Mouse (Mus musculus) cerebellum, postnatal 4 days (tissue): ENCODE results near the gene 4933407L21Rik.
A peak's percentile ranks its signal among the peaks of the same experiment; 100 is the strongest.
"Not testable (repeated sequence)": the region's sequence is repeated elsewhere in the genome, so short reads cannot be mapped to it uniquely, and the experiment has no call there.

ENCODE experiments used
- DNase-seq, 2 experiments: peaks; one replicate each; pipeline ENCODE4 v3.0.0; 2022; ENCODE audit warnings: low spot score in 2 of 2, mixed read lengths in 1 of 2

4933407L21Rik gene

DNA sequence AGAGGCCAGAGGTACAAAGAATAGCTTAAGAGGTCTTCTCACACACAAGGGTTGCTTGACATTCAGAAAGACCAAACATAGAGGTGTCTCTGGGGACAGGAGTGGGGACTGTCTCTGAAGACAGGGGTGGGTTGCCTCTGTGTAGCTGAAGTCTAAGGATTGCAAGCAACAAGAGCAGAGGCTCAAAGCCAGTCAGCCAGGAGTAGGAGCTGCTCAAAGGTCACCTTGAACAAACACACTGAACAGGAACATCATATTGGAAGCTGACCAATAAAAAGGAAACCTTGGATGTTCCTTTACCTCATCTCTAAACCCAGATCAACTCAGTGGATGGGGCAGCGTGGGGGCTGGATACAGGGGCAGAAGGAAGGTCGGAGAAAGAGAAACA lies 31.6 kb downstream of the 4933407L21Rik start:
- no peak for DNase-seq

DNA sequence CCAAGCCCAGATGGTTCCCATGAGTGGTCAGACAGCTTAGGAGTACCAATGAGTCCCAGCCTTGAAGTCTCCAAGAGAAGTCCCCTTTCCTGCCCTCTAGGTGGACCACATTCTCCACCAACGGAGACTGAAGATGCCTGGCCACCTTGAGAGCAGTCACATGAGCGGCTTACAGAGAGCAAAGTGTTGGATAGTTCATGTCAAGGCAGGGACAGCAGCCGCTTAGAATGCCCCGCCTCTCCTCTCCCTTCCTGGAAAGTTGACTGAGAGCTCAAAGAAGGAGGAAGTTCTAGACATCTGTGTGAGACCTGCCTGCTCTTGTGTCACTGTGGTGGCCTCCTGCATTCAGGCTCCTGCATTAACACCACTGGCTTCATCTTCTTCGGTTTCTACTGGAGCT lies 32.6 kb downstream of the 4933407L21Rik start, which contains the start of gene Gpr55:
TSS of gene Gpr55 (minus strand) at position 135 of the 400 bp plus-strand sequence.
- no peak for DNase-seq

DNA sequence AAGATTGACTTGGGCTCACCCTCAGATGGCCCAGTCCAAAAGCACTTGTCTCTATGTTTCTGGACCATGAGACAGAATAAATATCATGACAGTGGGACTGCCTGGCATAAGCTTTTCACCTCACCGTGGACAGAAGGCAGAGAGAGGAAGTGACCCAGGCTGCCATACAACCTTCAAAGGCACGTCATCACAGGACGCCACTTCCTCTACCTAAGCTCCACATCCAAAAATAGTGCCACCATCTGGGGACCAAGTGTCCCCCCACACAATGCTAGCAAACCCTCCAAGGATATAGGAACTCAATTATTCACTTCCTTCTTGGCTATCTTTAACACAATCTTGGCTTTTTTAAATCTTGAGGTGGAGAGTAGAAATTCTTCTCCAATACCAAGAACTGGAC lies 33.8 kb downstream of the 4933407L21Rik start:
- no peak for DNase-seq

DNA sequence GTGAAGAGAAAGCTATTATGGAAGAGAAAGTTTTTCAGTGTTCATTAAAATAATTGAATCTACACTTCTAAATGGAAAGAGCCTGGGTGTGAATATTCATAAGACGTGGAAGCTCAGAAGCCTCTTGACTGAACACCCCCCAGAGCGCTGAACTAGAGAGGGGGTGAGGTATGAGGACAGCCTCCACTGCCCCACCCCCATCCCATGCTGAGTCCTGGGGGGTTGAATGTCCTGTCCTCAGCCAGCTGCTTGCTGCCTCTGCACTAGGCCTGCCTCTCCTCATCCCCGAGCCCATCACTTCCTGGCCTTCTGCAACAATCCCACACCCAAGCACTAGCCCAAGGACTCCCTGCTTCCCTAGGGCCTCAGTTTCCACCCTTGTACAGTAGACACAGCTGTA lies 37.6 kb downstream of the 4933407L21Rik start:
- no peak for DNase-seq

DNA sequence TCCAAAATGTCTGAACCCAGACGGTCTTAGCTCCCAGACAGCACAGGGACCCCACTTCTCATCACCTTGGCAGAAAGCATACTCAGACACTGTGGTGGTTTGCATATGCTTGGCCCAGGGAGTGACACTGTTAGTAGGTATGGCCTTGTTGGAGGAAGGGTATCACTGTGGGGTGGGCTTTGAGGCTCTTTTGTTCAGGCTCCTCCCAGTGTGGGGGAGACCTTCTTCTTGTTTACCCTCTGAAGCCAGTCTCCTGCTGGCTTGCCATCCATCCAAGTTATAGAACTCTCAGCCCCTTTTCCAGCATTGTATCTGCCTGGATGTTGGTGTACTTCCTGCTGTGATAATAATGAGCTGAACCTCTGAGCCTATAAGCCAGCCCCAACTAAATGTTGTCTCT lies 40.8 kb downstream of the 4933407L21Rik start:
- no peak for DNase-seq

DNA sequence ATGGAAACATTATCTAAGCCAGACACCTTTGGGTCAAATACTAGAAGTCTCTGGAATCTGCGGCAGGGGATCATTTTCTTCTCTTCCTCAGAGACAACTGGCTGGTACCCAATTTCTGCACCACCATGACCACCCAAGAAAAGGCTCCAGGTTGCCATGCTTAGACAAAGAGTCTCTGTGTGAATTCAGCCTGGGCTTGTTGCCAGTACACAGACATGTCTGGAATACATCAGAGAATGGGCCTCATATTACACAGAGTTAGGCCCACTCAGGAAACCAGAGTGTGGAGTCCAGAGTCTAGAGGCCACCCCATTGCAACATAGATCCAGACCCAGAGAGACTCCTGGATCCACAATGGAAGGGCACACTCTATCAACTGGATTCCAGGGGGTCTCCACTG lies 41.2 kb downstream of the 4933407L21Rik start:
- peak in 1 of 2 experiments; percentile 32 for DNase-seq

DNA sequence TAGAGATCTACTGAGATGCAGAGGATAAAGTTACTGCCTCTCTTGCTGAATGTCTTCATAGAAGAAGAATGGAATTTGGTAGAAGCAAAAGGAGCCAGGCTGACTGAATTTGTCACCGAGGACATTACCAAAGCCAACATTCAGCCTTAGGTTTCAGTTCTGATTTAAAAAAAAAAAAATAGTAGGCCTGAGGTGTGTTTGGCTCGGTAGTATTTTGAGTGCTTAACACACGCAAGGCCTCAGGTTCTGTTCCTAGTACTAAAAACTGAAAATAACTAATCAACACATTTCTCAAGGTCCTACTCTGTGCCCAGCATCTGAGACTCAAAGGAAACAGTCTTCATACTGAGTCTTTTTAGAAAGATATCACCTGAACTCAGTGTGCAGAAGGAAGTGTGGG lies 42.8 kb downstream of the 4933407L21Rik start:
- no peak for DNase-seq

DNA sequence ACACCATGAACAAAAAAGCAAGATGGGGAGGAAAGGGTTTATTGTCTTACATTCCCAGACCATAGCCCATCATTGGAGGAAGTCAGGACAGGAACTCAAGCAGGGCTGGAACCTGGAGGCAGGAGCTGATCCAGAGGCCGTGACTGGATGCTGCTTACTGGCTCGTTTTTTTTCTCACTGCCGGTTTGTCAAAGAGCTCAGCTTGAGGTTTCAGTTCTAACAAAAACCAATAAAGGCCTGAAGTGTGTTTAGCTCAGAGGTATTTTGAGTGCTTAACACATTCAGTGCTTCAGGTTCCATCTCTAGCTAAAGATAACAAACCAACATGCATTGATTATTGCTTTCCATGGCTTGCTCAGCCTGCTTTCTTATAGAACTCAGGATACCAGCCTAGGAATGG lies 44.1 kb downstream of the 4933407L21Rik start:
- no peak for DNase-seq

DNA sequence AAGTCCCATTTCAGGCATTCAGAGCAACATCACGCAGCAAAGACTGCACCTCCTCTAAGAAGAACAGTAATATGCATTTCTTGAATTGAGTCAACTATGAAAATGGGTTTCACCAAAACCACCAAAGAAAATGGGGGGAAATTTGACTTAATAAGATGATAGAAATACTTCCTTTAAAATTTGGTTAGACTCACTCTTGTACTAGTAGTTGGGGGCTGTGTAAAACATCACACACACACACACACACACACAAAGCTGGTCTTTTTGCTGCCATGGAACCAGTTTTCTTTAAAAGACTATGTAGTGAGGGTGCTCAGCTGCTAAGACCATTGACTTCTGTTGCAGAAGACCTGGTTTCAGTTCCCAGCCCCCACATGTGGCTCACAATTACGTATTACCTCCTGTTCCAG lies 45.2 kb downstream of the 4933407L21Rik start:
- DNase-seq: no peak

DNA sequence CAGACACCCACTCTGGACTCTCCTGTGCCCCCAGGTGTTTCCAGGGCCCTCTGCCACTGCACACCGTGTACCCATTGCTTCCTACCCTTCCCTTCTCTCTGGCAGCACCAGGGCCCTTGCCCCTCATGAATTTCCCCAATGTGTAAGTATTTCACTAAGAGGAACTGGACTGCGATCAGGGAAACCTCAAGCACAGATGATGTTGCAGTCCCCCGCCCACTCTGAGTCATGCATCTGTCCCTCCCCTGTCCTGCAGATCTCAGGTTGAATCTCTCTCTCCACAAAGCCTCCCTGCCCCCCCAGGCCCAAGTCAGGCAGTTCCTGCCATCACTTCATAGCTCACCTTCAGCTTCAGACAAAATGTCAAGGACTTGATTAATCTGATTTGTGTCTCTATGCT lies 49.4 kb downstream of the 4933407L21Rik start:
- no peak for DNase-seq

DNA sequence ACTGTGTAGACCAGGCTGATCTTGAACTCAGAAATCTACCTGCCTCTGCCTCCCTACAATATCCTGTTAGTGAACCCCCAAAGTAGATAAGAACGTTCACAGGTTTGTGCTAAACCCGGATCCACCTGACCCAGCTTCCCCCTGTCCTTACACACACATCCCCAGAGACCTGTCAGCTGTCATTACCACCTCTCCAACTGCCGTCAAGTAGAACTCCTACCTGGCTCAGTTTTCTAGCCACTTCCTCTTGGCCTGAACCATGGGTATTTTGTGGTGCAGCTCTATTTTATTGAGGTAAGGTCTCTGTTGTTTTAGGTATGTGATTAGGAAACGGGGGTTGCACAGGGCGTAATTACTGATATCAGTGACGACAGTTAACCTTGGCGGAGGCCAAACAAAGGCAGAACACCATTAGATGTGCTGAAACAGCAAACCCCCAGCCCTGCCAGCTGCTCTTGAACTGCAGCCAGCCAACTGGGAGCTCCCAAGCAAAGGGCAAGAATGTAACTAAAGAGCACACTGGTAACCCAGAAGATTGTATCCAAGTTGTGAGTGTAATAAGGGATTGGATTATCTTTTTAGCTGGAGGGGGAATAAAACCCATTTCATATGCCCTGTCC lies 53.6 kb downstream of the 4933407L21Rik start:
- DNase-seq: no peak

DNA sequence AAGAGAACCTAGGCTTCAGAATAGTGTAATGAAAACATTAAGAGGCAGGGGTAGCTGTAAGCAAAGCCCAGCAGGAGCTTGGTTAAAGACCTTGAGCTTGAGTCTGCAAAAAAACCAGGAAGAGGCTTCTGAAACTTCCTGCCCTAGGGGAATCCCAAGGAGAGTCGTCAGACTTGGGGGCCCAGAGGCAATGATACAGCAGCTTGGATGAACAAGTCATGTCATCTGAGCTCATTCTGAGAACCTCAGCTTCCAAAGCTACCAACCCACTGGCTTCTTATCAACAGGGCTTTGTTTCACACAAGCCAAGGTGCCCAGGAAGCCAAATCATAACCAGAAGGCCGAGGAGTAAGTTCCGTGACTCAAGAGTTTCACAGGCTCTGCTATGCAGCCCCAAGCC lies 57.5 kb downstream of the 4933407L21Rik start:
- DNase-seq: no peak

DNA sequence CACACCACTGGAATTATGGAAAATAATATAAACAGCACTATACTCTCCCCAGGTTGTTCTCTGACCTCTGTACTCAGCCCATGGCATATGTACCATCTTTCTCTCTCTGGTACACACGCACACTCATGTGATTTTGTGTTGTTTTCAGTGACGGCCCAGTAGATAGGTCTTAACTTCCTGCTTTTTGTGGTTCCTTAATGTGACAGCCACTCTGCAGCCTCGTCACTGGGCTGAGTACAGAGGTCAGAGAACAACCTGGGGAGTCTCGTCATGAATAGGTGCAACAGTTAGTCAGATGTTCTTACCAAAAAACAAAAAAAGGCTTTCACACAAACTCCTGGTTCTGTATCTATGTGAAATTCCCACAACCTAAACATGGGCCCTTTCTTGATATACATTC lies 60.1 kb downstream of the 4933407L21Rik start:
- no peak for DNase-seq

DNA sequence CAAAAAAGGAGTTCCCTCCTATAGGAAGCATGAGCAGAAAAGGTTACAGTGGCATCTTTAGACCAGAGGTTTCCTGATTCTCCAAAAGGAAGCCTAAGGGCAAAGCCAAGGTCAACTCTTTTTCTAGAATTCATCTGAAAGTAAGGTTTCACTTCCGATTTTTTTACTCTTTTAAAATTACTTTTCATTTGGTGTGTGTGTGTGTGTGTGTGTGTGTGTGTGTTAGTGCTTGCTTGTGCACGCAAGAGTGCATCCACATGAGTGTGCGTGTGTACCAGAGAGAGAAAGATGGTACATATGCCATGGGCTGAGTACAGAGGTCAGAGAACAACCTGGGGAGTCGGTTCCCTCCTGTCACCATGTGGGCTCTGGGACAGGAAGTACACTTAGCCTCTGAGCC lies 60.6 kb downstream of the 4933407L21Rik start:
- DNase-seq: not testable (repeated sequence)
